ENCODE assay signal across 12 mouse cellular contexts in genomic region chr2:160249104-160250093, GRCm38 (mm10).
DNase-seq lines count a peak whose midpoint lies in the region; ATAC-seq and TF ChIP-seq lines count a peak whose summit lies in the region.
"Had no signal": no experiment of that assay in that cellular context is flagged by ENCODE, and none has a peak within 500 bp of the region (broad histone marks: within the 10 kb centered on the region; RNA-seq: fewer than 3 reads in every experiment).

No protein-coding gene starts in this region.

- peak; percentile 73 for DNase-seq in forebrain, embryonic 14.5 days (ENCODE audit: low spot score)
- no peak for DNase-seq in forebrain, embryonic 10.5 days (ENCODE audit: extremely low spot score, low spot score)
- no peak for DNase-seq in neural tube, embryonic 10.5 days (ENCODE audit: extremely low spot score, low spot score)
- peak; percentile 55 to 69 for DNase-seq in kidney, postnatal 36 days
- no peak for DNase-seq in stomach, postnatal 0 days (ENCODE audit: low spot score)
- no peak for DNase-seq in right cerebral cortex, adult 18-20 months
- DNase-seq in spleen, postnatal 10 days (ENCODE audit: low spot score in 2 of 2): no peak
- DNase-seq: B cell, adult 2 months; gastrocnemius, postnatal 25 days; lung, postnatal 36 days had no signal

- no peak overlapping the region for H3K9ac ChIP-seq in forebrain, embryonic 14.5 days (ENCODE audit: low read length)
- no peak overlapping the region for H3K9ac ChIP-seq in neural tube, embryonic 13.5 days
- no peak overlapping the region for H3K9ac ChIP-seq in stomach, postnatal 0 days (ENCODE audit: low read length)

- H3K9me3 ChIP-seq in forebrain, embryonic 14.5 days (replicated peaks; ENCODE audit: control insufficient read depth, low read length): no peaks in the 10 kb centered on the region
- no peaks in the 10 kb centered on the region for H3K9me3 ChIP-seq in forebrain, embryonic 10.5 days
- H3K9me3 ChIP-seq in neural tube, embryonic 13.5 days: no peaks in the 10 kb centered on the region
- H3K9me3 ChIP-seq in stomach, postnatal 0 days (ENCODE audit: control insufficient read depth, low read length): no peaks in the 10 kb centered on the region

- H3K4me1 ChIP-seq in forebrain, embryonic 14.5 days (ENCODE audit: control insufficient read depth, insufficient read depth, low read length): peaks cover 6% of the 10 kb centered on the region; the same call in 1 of the 2 replicates
- peaks cover 18% of the 10 kb centered on the region for H3K4me1 ChIP-seq in forebrain, embryonic 10.5 days
- peaks cover 22% of the 10 kb centered on the region for H3K4me1 ChIP-seq in neural tube, embryonic 13.5 days (replicated peaks)
- H3K4me1 ChIP-seq in stomach, postnatal 0 days (replicated peaks; ENCODE audit: control insufficient read depth, insufficient read depth): no peaks in the 10 kb centered on the region

- no peak overlapping the region for H3K4me3 ChIP-seq in forebrain, embryonic 14.5 days (ENCODE audit: low read depth, low read length)
- H3K4me3 ChIP-seq in forebrain, embryonic 10.5 days: no peak overlapping the region
- H3K4me3 ChIP-seq in neural tube, embryonic 13.5 days: no peak overlapping the region
- no peak overlapping the region for H3K4me3 ChIP-seq in stomach, postnatal 0 days (ENCODE audit: low read depth, low read length)
- H3K4me3 ChIP-seq: erythroblast, embryonic 14.5 days had no signal

- H3K36me3 ChIP-seq in forebrain, embryonic 14.5 days (ENCODE audit: control insufficient read depth, insufficient read depth, low read length): no peaks in the 10 kb centered on the region
- H3K36me3 ChIP-seq in forebrain, embryonic 10.5 days (replicated peaks): no peaks in the 10 kb centered on the region
- no peaks in the 10 kb centered on the region for H3K36me3 ChIP-seq in neural tube, embryonic 13.5 days
- no peaks in the 10 kb centered on the region for H3K36me3 ChIP-seq in stomach, postnatal 0 days (ENCODE audit: control insufficient read depth, insufficient read depth, low read length)

- no peaks in the 10 kb centered on the region for H3K27me3 ChIP-seq in forebrain, embryonic 14.5 days (replicated peaks; ENCODE audit: control insufficient read depth, insufficient read depth, low read length)
- H3K27me3 ChIP-seq in forebrain, embryonic 10.5 days (ENCODE audit: poor library complexity, severe bottlenecking): 0 out of 2 replicates have a peak, but pooled peaks cover 7% of the 10 kb centered on the region
- peaks cover 10% of the 10 kb centered on the region; the same call in 1 of the 2 replicates for H3K27me3 ChIP-seq in neural tube, embryonic 13.5 days
- no peaks in the 10 kb centered on the region for H3K27me3 ChIP-seq in stomach, postnatal 0 days (ENCODE audit: control insufficient read depth, insufficient read depth, low read length)

- TF ChIP-seq CTCF in stomach, postnatal 0 days (IDR thresholded peaks at IDR 0.05; ENCODE audit: low read depth): no peak

- peak; percentile 77 for ATAC-seq in forebrain, embryonic 14.5 days
- ATAC-seq in neural tube, embryonic 13.5 days (ENCODE audit: low read depth): peak; percentile 77
- ATAC-seq in stomach, postnatal 0 days (ENCODE audit: low FRiP score, low TSS enrichment): 0 out of 2 replicates have a peak, but pooled peaks have one; percentile 29

- H3K27ac ChIP-seq in forebrain, embryonic 14.5 days (ENCODE audit: low read depth, low read length): no peak overlapping the region
- no peak overlapping the region for H3K27ac ChIP-seq in forebrain, embryonic 10.5 days
- no peak overlapping the region for H3K27ac ChIP-seq in neural tube, embryonic 13.5 days (replicated peaks)
- H3K27ac ChIP-seq in stomach, postnatal 0 days (replicated peaks): no peak overlapping the region

- no peak overlapping the region for H3K4me2 ChIP-seq in forebrain, embryonic 14.5 days (ENCODE audit: low read length)
- H3K4me2 ChIP-seq in neural tube, embryonic 13.5 days: no peak overlapping the region
- no peak overlapping the region for H3K4me2 ChIP-seq in stomach, postnatal 0 days (replicated peaks; ENCODE audit: low read depth)

- WGBS in forebrain, embryonic 14.5 days: 49% methylated on average over 9 of the region's 9 CpGs
- WGBS in forebrain, embryonic 10.5 days: 74% methylated on average over 9 of the region's 9 CpGs
- WGBS in neural tube, embryonic 13.5 days: 61% methylated on average over 9 of the region's 9 CpGs
- WGBS in stomach, postnatal 0 days: 65% methylated on average over 9 of the region's 9 CpGs

- TF ChIP-seq EP300 in stomach, postnatal 0 days (optimal IDR thresholded peaks at IDR 0.05): no peak

Comparison
In these comparisons a context has a peak if more than half of its experiments do, and no peak if none do; other contexts are left out.
1. DNase-seq: peak in forebrain, embryonic 14.5 days (single experiment) and kidney, postnatal 36 days (2 of 2); none in forebrain, embryonic 10.5 days (single experiment), neural tube, embryonic 10.5 days (single experiment), stomach, postnatal 0 days (single experiment), right cerebral cortex, adult 18-20 months (single experiment) and spleen, postnatal 10 days (0 of 2).
2. Peak in every context shown above with its lines, with median percentiles within 50 percentile points of each other: ATAC-seq.